Mouse (Mus musculus): ENCODE measurements around the gene Tpd52l1.

DNA sequence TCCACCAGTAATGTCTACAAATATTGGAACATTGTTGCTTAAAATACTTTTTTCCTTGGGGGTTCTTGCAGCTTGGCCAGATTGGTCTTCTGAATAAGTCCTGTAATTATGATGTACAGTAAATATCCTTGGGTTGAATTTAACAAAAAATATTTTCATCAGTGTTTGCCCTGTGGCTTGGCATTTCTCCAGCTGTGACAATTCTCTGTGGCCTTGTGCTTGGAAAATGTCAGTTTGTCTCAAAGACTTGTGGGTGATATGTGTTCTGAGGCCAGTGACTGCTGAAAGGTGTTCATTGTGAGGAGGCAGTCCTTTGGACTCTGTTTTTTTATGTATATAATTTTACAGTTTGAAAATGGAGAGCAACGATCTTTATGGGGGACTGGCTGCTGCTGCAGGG is 116.3 kb downstream of the Tpd52l1 start:
- no peak for TF ChIP-seq CTCF (IDR thresholded peaks at IDR 0.05; ENCODE audit: extremely low read depth, insufficient read length, insufficient replicate concordance, low read depth, low read length)
- no peak for TF ChIP-seq POLR2A (IDR thresholded peaks at IDR 0.05; ENCODE audit: low read depth, low read length)
